Mouse (Mus musculus) layer of hippocampus, adult 6 months (tissue): Measurements from ENCODE around the gene Scgb1b20. TPM values are rescaled to one million over a fixed set of nuclear protein-coding genes. Genes with fewer than 3 reads are reported as not detected.

ENCODE experiments used
- long read RNA-seq, 2 experiments: library from polyadenylated mRNA; unstranded; transcript quantifications; one replicate each; pipeline ENCODE4 v2.0.0; 2019 to 2020
- polyA plus RNA-seq: library from polyadenylated mRNA; unstranded; fragments of <200 nt; fragmentation: Nextera tagmentation; gene quantifications from 2 replicates; pipeline ENCODE4 v1.2.3, GENCODE M21; 2021

Gene Scgb1b20
- not detected in 2 replicates for polyA plus RNA-seq
- long read RNA-seq, experiment 1, result 0 reads
- long read RNA-seq, experiment 2, result 0 reads

GRCm38 (mm10) chr7:33372934-33373333 lies at the start of gene Scgb1b20:
Scgb1b20 (plus strand) TSS chr7:33373234.

DNA sequence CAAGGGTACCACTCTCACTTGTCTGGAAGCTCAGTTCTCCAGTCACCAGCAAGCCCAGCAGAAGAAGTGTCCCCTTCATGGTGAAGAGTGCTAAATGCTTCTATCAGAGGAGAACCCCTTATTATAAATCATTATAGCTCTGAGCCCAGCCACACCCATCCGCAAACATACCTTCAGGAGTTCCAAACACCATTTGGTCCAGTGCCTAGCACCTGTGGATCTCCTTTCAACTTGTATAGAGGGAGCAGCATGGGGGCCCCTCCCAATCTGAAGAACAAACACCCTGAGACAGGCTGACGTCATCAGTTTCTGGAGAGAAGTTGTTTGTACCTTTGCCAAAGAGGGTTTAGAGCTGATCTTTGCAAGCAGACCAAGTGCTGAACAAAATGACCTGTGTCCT lies 6.8 kb upstream of the Scgb1b20 start, which contains the start of gene Scgb2b20:
Gene Scgb2b20 (minus strand): TSS at position 101 of the 400 bp plus-strand sequence.

Other genes with a start within 250 kb of the Scgb1b20 start
- not detected in 2 replicates for gene Scgb2b18, start 199.4 kb upstream of the Scgb1b20 start, polyA plus RNA-seq
- gene Scgb1b18, start 187.7 kb upstream of the Scgb1b20 start, polyA plus RNA-seq, result not detected in 2 replicates
- gene Scgb2b19, start 92.9 kb upstream of the Scgb1b20 start, polyA plus RNA-seq, result not detected in 2 replicates
- gene Scgb1b19, start 85.9 kb upstream of the Scgb1b20 start, polyA plus RNA-seq, result not detected in 2 replicates
- not detected in 2 replicates for gene Scgb2b20, start 6.9 kb upstream of the Scgb1b20 start, polyA plus RNA-seq
- not detected in 2 replicates for gene Scgb2b21, start 147.2 kb downstream of the Scgb1b20 start, polyA plus RNA-seq